Mouse (Mus musculus) neural tube, embryonic 15.5 days (tissue): ENCODE data around the gene Gm20388. TPM values are rescaled to one million over a fixed set of nuclear protein-coding genes. Genes with fewer than 3 reads are reported as not detected.
A peak's percentile ranks its signal among the peaks of the same experiment; 100 is the strongest.

ENCODE experiments used
- ATAC-seq: fragments of 200-750 bp; cut with Nextera tagmentation; 2 replicates; pipeline ENCODE4 v1.8.0; 2017; ENCODE audit warnings: mild to moderate bottlenecking, moderate TSS enrichment, moderate library complexity; ENCODE audit not compliant: low FRiP score
- H3K27ac ChIP-seq: fragments of 300-500 bp; sonication (generic); replicated peaks from 2 replicates; pipeline ENCODE4 v1.5.1; 2015; ENCODE audit warnings: mild to moderate bottlenecking, inconsistent platforms
- H3K27me3 ChIP-seq: fragments of 300-500 bp; sonication (generic); replicated peaks from 2 replicates; pipeline ENCODE4 v1.6.1; 2015; ENCODE audit warnings: inconsistent platforms
- H3K36me3 ChIP-seq: fragments of 300-500 bp; sonication (generic); 2 replicates; pipeline ENCODE4 v1.6.1; 2015; ENCODE audit warnings: inconsistent platforms
- H3K4me1 ChIP-seq: fragments of 300-500 bp; sonication (generic); 2 replicates; pipeline ENCODE4 v1.6.1; 2015; ENCODE audit warnings: inconsistent platforms
- H3K4me2 ChIP-seq: fragments of 300-500 bp; sonication (generic); 2 replicates; pipeline ENCODE4 v1.6.1; 2015; ENCODE audit warnings: inconsistent platforms, mild to moderate bottlenecking, moderate library complexity
- H3K4me3 ChIP-seq: fragments of 300-500 bp; sonication (generic); replicated peaks from 2 replicates; pipeline ENCODE4 v1.5.1; 2015; ENCODE audit warnings: mild to moderate bottlenecking, inconsistent platforms
- H3K9ac ChIP-seq: fragments of 300-500 bp; sonication (generic); replicated peaks from 2 replicates; pipeline ENCODE4 v1.6.1; 2015; ENCODE audit warnings: mild to moderate bottlenecking, inconsistent platforms
- H3K9me3 ChIP-seq: fragments of 300-500 bp; sonication (generic); replicated peaks from 2 replicates; pipeline ENCODE4 v1.6.1; 2016; ENCODE audit warnings: inconsistent platforms
- WGBS: fragments of 180-500 bp; shearing (Covaris S2); methylation state at CpG from one replicate; pipeline ENCODE4 v1.1.7; 2015; ENCODE audit warnings: mixed read lengths; 5-methylcytosine and 5-hydroxymethylcytosine counted together
- polyA plus RNA-seq: library from polyadenylated mRNA; unstranded; fragments of >200 nt; fragmentation: Nextera tagmentation; extraction: Ambion mirVana; gene quantifications from 2 replicates; pipeline ENCODE4 v1.2.1, GENCODE M21; 2015

Gm20388 gene
- polyA plus RNA-seq, 1 experiment from 2014 or later = not detected

DNA sequence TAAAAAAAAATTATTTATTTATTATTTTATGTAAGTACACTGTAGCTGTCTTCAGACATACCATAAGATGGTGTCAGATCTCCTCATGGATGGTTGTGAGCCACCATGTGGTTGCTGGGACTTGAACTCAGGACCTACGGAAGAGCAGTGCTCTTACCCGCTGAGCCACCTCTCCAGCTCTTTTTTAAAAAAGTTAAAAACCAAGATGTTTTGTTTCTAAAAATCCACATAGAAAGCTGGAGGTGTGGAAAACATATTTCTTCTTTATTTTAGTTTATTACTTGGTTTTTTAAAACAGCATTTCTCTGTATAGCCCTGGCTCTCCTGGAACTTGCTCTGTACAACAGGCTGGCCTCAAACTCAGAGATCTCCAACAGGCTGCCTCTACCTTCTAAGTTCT lies 3417.9 kb downstream of the Gm20388 start:
- H3K4me3 ChIP-seq = no peak overlapping the region
- H3K27me3 ChIP-seq = 0 out of 2 replicates have a peak, but pooled peaks cover 2% of the 10 kb centered on the region
- peaks cover 23% of the 10 kb centered on the region for H3K4me1 ChIP-seq
- 94% methylated on average over 2 of the region's 2 CpGs for WGBS
- H3K4me2 ChIP-seq = no peak overlapping the region
- H3K27ac ChIP-seq = no peak overlapping the region
- ATAC-seq = no peak
- no peaks in the 10 kb centered on the region for H3K9me3 ChIP-seq
- H3K36me3 ChIP-seq = no peaks in the 10 kb centered on the region
- H3K9ac ChIP-seq = no peak overlapping the region

DNA sequence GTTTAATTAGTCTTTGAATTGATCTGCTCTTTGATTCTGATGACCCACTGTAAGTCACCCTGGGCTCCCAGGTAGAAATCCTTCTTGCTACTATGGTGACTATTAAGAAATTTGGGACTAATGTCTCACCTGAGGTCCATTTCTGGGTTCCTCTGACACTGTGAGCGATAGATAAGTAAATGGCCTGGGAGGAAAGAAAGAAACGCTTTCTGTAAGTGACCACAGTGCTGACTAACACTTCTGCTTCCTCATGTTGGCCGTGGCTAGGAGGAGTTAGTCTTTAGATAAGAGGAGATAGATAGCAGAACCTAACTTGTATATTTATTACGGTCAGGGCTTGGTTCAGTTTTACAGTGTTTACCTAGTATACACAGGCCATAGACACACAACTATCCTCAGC lies 3418.7 kb downstream of the Gm20388 start:
- H3K4me1 ChIP-seq = peaks cover 31% of the 10 kb centered on the region
- H3K27me3 ChIP-seq = 0 out of 2 replicates have a peak, but pooled peaks cover 2% of the 10 kb centered on the region
- H3K4me2 ChIP-seq = no peak overlapping the region
- no peak for ATAC-seq
- H3K9ac ChIP-seq = no peak overlapping the region
- no peaks in the 10 kb centered on the region for H3K36me3 ChIP-seq
- H3K4me3 ChIP-seq = no peak overlapping the region
- no peak overlapping the region for H3K27ac ChIP-seq
- WGBS = 83% methylated on average over 4 of the region's 4 CpGs
- no peaks in the 10 kb centered on the region for H3K9me3 ChIP-seq

DNA sequence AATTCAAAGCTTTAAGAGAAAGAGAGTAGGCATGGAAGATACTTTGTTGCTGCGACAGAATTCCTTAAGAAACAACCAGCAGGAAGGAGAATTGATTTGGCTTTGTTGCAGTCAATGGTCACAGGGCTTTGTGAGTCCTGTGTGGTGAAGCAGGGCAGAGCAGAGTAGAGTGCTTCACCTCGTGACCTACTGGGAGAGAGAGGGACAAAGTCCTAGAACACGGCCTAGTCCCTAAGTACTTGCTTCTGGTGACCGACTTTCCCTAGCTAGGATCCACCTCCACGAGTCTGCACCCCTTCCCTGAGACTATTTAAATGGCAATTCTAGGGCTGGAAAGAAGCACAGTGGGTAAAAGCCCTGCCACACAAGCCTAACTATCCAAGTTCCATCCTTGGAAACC lies 3419.3 kb downstream of the Gm20388 start:
- Histone ChIP-seq H3K36me3 (no peaks in the 10 kb centered on the region), H3K4me1 (peaks cover 37% of the 10 kb centered on the region), H3K4me2 (no peak overlapping the region), H3K9ac (no peak overlapping the region), H3K27me3 (0 out of 2 replicates have a peak, but pooled peaks cover 2% of the 10 kb centered on the region), H3K9me3 (no peaks in the 10 kb centered on the region), H3K27ac (no peak overlapping the region), H3K4me3 (no peak overlapping the region)
- WGBS = 71% methylated on average over 5 of the region's 5 CpGs
- no peak for ATAC-seq

DNA sequence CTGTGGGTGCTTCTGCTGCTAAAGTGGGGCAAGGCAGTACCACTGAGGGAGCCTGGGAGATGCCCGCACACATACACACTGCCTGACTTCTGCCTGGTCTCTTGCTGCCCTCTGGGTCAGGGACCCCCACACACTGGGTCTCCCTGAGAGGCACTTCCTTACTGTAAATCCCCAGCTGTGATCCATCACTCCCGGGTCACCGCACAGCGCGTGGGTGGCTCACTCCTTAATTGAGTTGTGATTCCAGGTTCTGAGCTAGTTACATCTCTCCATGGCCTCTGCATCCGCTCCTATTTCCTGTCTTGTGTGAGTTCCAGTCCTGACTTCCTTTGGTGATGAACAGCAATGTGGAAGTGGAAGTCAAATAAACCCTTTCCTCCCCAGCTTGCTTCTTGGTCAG lies 3420.1 kb downstream of the Gm20388 start:
- 80% methylated on average over 6 of the region's 6 CpGs for WGBS
- no peaks in the 10 kb centered on the region for H3K36me3 ChIP-seq
- no peaks in the 10 kb centered on the region for H3K9me3 ChIP-seq
- H3K4me3 ChIP-seq = no peak overlapping the region
- H3K9ac ChIP-seq = no peak overlapping the region
- peaks cover 42% of the 10 kb centered on the region for H3K4me1 ChIP-seq
- no peak for ATAC-seq
- no peak overlapping the region for H3K4me2 ChIP-seq
- 0 out of 2 replicates have a peak overlapping the region, but pooled peaks have one; percentile 5 for H3K27ac ChIP-seq
- H3K27me3 ChIP-seq = no peaks in the 10 kb centered on the region

DNA sequence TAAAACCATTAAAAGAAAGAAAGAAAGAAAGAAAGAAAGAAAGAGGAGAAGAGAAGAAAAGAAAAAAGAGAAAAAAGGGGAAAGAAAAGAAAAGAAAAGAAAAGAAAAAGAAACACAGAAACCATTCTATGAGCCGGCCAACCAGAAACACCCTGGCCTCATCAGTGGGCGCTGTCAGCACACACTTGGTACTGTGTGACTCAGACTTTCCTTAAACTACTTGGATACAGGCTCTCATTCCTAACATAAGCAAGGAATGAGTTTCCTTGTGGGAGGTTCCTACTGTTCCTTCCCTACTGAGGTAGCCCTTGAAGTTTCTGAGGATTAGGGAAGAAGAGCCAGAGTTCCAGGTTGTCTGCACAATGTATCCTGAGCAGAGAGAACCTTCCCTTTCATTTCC lies 3420.7 kb downstream of the Gm20388 start:
- no peak for ATAC-seq
- H3K27me3 ChIP-seq = no peaks in the 10 kb centered on the region
- peak overlapping the region; percentile 95 for H3K27ac ChIP-seq
- H3K9me3 ChIP-seq = no peaks in the 10 kb centered on the region
- H3K4me1 ChIP-seq = peaks cover 44% of the 10 kb centered on the region
- H3K36me3 ChIP-seq = no peaks in the 10 kb centered on the region
- no peak overlapping the region for H3K9ac ChIP-seq
- H3K4me2 ChIP-seq = peak overlapping the region; percentile 60
- WGBS = 75% methylated on average over 2 of the region's 2 CpGs
- peak overlapping the region; percentile 82; the same call in 1 of the 2 replicates for H3K4me3 ChIP-seq

DNA sequence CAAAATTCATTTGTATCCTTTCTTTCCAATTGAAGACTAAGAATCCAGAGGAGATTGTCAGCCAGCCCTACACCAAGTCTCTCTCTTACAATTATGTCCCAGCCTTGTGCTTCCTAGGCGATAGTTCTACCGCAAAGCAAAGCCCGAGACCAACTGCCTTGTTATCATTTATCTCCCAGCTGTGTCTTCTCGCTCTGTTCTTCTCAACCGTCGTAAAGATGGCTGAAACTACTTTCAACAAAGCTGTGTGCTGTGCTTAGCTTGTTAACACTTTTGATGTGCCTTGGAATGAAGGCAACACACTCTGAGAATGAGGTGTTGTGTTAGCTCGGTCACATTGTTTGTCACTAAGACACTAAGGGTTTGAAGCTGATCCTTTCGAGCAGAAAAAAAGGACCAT lies 3421.2 kb downstream of the Gm20388 start:
- peak overlapping the region; percentile 95 for H3K27ac ChIP-seq
- H3K27me3 ChIP-seq = no peaks in the 10 kb centered on the region
- peak overlapping the region; percentile 60 for H3K4me2 ChIP-seq
- ATAC-seq = no peak; the same call in 1 of the 2 replicates
- peak overlapping the region; percentile 86; the same call in 1 of the 2 replicates for H3K9ac ChIP-seq
- peaks cover 48% of the 10 kb centered on the region for H3K4me1 ChIP-seq
- H3K9me3 ChIP-seq = no peaks in the 10 kb centered on the region
- 11% methylated on average over 8 of the region's 8 CpGs for WGBS
- peak overlapping the region; percentile 82 for H3K4me3 ChIP-seq
- H3K36me3 ChIP-seq = no peaks in the 10 kb centered on the region

DNA sequence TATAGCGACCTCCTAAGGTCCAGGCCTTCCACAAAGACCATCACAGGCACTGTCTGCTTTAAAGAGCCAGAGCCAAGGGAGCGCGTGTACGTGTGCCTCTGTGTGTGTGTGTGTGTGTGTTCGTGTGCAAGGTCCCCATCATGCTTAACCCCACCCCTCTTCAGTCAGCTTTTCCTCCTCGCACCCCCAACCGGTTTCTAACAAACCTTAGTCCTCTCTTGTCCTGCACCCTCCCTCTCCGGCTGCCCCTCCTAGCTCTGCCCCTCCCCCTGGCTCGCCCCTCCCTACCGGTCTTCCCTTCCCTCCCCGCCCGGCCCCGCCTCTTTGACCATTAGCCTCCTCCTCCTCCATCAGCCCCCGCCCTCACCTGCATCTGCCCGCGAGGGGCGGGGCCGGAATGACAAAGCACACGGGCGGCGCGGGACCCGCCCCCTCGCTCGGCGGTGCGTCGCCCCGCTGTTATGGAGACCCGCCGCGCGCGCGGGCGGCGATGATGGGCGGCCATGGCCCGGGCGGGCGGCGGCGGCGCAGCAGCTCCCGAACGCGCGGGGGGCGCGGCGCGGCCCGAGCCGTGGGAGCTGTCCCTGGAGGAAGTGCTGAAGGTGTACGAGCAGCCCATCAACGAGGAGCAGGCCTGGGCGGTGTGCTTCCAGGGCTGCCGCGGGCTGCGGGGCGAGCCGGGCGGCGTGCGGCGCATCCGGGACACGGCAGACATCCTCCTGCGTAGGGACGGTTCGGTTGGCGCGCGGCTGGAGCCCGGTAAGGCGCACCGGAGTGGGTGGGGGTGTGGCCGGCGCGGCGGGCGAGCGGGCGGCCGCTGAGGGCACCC lies 3421.8 kb downstream of the Gm20388 start, which contains the start of gene Spire2:
Gene Spire2, plus strand, starts transcription at position 452 of the 829 bp plus-strand sequence.
- H3K27ac ChIP-seq = peak within 1 kb of the TSS; percentile 95
- H3K9me3 ChIP-seq = no peaks in the 10 kb centered on the region
- WGBS = under 1% methylated on average over 83 of the region's 85 CpGs
- H3K4me3 ChIP-seq = peak within 1 kb of the TSS; percentile 82
- H3K27me3 ChIP-seq = no peaks in the 10 kb centered on the region
- peak within 1 kb of the TSS; percentile 60 for H3K4me2 ChIP-seq
- H3K4me1 ChIP-seq = peaks cover 48% of the 10 kb centered on the region
- peak; percentile 90 for ATAC-seq
- H3K36me3 ChIP-seq = no peaks in the 10 kb centered on the region
- H3K9ac ChIP-seq = peak within 1 kb of the TSS; percentile 86

DNA sequence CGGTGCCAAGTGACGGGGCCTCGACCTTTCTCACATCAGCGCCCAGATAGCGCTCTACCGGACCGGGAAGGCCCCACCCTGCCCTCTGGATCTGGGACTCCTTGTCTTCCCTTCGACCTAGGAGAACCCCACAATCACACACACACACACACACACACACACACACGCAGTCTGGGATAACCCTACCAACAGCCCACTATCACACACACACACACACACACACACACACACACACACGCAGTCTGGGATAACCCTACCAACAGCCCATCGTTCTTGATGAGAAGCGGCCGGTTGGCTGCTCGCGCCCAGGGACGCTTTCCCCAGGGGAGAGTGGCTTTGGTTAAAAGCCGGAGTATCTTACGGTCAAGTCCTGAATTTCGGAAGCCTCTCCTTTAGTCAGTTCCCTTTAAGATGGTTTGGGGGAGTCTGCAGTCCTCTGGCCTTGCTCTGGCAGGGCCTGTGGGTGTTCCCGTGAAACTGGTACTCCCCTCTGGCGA lies 3422.5 kb downstream of the Gm20388 start:
- WGBS = 2% methylated on average over 17 of the region's 21 CpGs
- peak; percentile 56 for ATAC-seq
- H3K9ac ChIP-seq = peak overlapping the region; percentile 86

DNA sequence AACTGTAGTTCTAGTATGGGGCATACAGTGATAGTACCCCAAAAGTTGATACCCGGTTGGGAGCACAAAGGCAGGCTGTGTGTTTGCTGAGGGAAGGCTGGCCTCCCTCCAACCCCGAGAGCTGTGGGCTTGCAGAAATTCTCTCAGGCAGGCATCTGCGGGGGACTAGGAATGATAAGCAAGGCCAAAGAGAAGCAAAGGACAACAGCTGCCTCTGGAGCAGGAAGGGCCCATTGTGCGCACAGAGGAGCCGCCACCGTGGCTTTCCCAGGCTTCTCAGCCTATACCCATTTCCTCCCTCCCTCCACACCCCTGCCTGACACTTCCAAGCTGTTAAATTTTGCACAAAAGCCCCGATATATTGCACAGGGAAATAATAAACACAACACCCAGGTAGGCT lies 3423.2 kb downstream of the Gm20388 start:
- WGBS = 2% methylated on average over 7 of the region's 7 CpGs
- no peak for ATAC-seq
- Histone ChIP-seq H3K9ac (peak overlapping the region; percentile 86; the same call in 1 of the 2 replicates), H3K27ac (peak overlapping the region; percentile 62), H3K4me3 (peak overlapping the region; percentile 82), H3K4me2 (peak overlapping the region; percentile 60), H3K27me3 (no peaks in the 10 kb centered on the region), H3K9me3 (no peaks in the 10 kb centered on the region), H3K4me1 (peaks cover 48% of the 10 kb centered on the region), H3K36me3 (no peaks in the 10 kb centered on the region)

More for the DNA sequence above, 3422.5 kb downstream of the Gm20388 start:
- Histone ChIP-seq H3K4me2 (peak overlapping the region; percentile 60), H3K9me3 (no peaks in the 10 kb centered on the region), H3K27me3 (no peaks in the 10 kb centered on the region), H3K4me1 (peaks cover 48% of the 10 kb centered on the region), H3K27ac (peak overlapping the region; percentile 95), H3K4me3 (peak overlapping the region; percentile 82), H3K36me3 (no peaks in the 10 kb centered on the region)

DNA sequence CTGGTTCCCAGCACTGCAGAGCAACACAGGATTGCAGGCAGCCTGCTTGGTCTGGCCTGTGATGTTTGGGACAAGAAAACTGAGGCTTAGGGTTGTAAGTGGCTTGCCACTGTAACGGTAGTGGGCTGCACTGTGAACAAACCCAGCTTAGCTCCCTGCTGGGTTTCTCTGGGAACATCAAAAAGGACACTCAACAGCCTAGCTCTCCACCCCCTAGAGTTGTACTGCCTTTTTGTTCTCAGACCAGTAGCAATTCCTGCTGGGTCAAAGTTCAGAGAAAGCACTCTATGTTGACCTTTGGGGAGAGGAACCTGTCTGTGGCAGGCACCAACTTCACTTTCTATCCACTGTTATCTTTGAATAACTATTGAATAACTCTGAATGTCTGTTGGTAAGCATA lies 3423.8 kb downstream of the Gm20388 start:
- Histone ChIP-seq H3K9me3 (no peaks in the 10 kb centered on the region), H3K27ac (peak overlapping the region; percentile 62), H3K27me3 (no peaks in the 10 kb centered on the region), H3K4me3 (peak overlapping the region; percentile 82), H3K9ac (peak overlapping the region; percentile 86; the same call in 1 of the 2 replicates), H3K4me1 (peaks cover 48% of the 10 kb centered on the region), H3K36me3 (no peaks in the 10 kb centered on the region), H3K4me2 (peak overlapping the region; percentile 60)
- ATAC-seq = no peak
- 0% methylated on average over 1 of the region's 1 CpGs for WGBS

DNA sequence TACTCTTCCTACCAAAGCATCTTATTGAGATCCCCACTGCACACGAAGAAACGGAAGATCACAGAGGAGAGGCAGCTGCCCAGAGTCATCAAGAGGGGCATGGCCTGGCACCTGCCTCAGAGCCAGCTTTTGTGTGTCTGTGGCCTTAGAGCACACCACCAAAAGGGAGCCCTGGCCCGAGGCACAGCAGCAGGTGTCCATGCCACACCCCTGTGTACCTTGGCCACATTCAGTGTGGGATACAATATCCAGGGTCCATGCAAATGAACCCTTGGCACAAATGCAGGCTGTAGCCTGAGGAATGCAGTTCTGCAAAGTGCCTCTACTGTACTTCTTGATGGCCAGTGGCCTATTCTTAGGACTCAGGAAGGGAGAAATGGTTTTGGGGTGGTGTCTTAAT lies 3426.8 kb downstream of the Gm20388 start:
- ATAC-seq = no peak
- Histone ChIP-seq H3K9me3 (no peaks in the 10 kb centered on the region), H3K4me3 (no peak overlapping the region), H3K27me3 (no peaks in the 10 kb centered on the region), H3K4me1 (peaks cover 31% of the 10 kb centered on the region), H3K27ac (no peak overlapping the region), H3K4me2 (no peak overlapping the region), H3K36me3 (peaks cover 5% of the 10 kb centered on the region; the same call in 1 of the 2 replicates), H3K9ac (no peak overlapping the region)
- 90% methylated on average over 3 of the region's 3 CpGs for WGBS

DNA sequence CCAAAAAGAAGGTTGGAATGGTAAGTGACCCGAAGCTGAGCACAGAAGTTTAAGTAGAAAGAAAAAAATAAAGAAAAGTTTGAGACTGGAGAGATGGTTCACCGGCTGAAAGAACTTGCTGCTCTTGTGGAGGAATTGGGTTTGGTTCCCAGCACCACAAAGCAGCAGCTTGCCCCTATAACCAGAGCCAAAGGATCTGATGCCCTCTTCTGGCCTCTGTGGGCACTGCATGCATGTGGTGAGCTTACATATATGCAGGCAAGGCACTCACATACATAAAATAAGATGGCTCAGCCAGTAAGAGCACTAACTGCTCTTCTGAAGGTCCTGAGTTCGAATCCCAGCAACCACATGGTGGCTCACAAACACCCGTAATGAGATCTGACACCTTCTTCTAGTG lies 3429.4 kb downstream of the Gm20388 start:
- no peak for ATAC-seq
- Histone ChIP-seq H3K9ac (no peak overlapping the region), H3K4me3 (no peak overlapping the region), H3K9me3 (no peaks in the 10 kb centered on the region), H3K27ac (no peak overlapping the region), H3K4me1 (peaks cover 17% of the 10 kb centered on the region; the same call in 1 of the 2 replicates), H3K27me3 (no peaks in the 10 kb centered on the region), H3K36me3 (peaks cover 5% of the 10 kb centered on the region; the same call in 1 of the 2 replicates), H3K4me2 (no peak overlapping the region)
- WGBS = 96% methylated on average over 4 of the region's 4 CpGs
